Mouse (Mus musculus): Measurements from ENCODE around the gene Snx4.

DNA sequence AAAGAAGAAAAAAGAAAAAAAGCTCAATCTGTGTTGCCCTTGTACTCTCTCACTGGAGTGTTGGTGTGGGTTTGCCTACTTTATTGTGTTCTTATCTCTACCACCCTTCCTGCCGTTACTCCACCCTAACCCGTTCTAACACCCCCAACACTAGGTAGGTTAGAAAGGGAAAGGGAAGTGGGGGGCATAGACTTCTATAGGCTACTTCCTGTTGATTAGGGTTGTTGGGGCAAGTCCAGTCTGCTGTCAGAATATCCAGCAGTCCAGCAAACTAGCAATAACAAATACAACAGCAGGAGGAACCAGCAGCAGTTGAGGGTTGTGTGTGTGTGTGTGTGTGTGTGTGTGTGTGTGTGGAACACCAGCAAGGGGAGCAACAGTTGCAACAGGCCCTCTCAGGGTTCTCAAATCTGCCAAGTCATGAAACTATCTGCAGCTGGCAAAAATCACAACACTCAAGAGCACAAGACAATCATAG, 10.4 kb downstream of the Snx4 start:
- TF ChIP-seq POLR2A (IDR thresholded peaks at IDR 0.05; ENCODE audit: insufficient read length, low read depth) (no peak), MYOG (IDR thresholded peaks at IDR 0.05; ENCODE audit: control insufficient read depth in 1 of 3, insufficient read depth in 1 of 3, insufficient read length in 2 of 3, low read depth in 2 of 3) (no peak), E2F4 (IDR thresholded peaks at IDR 0.05; ENCODE audit: insufficient read depth) (no peak), SRF (IDR thresholded peaks at IDR 0.05; ENCODE audit: control insufficient read depth, insufficient read length, low read depth) (no peak), USF1 (IDR thresholded peaks at IDR 0.05; ENCODE audit: low read depth) (no peak), TCF12 (IDR thresholded peaks at IDR 0.05; ENCODE audit: insufficient read depth, poor library complexity, severe bottlenecking) (no peak), MAX (IDR thresholded peaks at IDR 0.05; ENCODE audit: low read depth) (no peak), TCF3 (IDR thresholded peaks at IDR 0.05; ENCODE audit: insufficient read length, low read depth) (no peak), MYOD1 (IDR thresholded peaks at IDR 0.05; ENCODE audit: control insufficient read depth in 1 of 3, insufficient read length in 2 of 3, low read depth in 2 of 3) (no peak), POLR2AphosphoS2 (IDR thresholded peaks at IDR 0.05; ENCODE audit: insufficient read length, low read depth) (no peak), CEBPB (IDR thresholded peaks at IDR 0.05; ENCODE audit: insufficient read depth, poor library complexity, severe bottlenecking) (no peak), REST (IDR thresholded peaks at IDR 0.05; ENCODE audit: insufficient read depth, insufficient read length) (no peak)
